Mouse (Mus musculus) sigmoid colon, adult 10 weeks (tissue): Measurements from ENCODE around the gene 4921530L21Rik. TPM values are rescaled to one million over a fixed set of nuclear protein-coding genes. Genes with fewer than 3 reads are reported as not detected.

Experiments used
- polyA plus RNA-seq: library from polyadenylated mRNA; stranded (reverse); fragments of 350-450 nt; fragmentation: Illumina TruSeq; extraction: RNeasy Lipid Tissue Mini Kit (QIAGEN cat#74804); gene quantifications from one replicate; pipeline ENCODE4 v1.2.3, GENCODE M21; 2014; ENCODE audit warnings: low read depth, low replicate concordance

The 4921530L21Rik gene
- polyA plus RNA-seq, result not detected

DNA sequence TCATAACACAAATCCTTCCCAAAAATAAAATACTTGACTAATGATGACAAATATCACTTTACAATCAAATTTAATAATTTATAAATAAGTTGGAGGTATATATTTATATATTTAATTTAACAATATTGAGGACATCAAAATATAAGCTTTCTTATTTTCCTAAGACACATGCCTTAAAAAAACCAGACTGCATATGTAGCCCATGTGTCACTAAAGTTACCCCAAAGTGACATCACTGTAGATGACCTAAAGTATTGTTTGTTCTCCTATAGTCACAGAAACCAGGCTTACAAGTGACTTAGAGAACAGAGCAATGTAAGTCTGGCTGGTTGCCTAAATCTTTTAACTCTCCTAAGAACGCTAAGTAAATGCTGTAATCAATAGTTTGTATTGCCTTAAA, at the start of gene 4921530L21Rik:
4921530L21Rik (plus strand) TSS at position 301 of the 400 bp plus-strand sequence.

